Mouse (Mus musculus) ovary, adult 10 weeks (tissue): ENCODE data around the gene Noxred1. TPM values are rescaled to one million over a fixed set of nuclear protein-coding genes. Genes with fewer than 3 reads are reported as not detected.

ENCODE experiments used
- polyA plus RNA-seq: library from polyadenylated mRNA; stranded (reverse); fragments of 350-450 nt; fragmentation: Illumina TruSeq; extraction: RNeasy Lipid Tissue Mini Kit (QIAGEN cat#74804); gene quantifications from one replicate; pipeline ENCODE4 v1.2.3, GENCODE M21; 2014

The Noxred1 gene
- 0.57 TPM for polyA plus RNA-seq

DNA sequence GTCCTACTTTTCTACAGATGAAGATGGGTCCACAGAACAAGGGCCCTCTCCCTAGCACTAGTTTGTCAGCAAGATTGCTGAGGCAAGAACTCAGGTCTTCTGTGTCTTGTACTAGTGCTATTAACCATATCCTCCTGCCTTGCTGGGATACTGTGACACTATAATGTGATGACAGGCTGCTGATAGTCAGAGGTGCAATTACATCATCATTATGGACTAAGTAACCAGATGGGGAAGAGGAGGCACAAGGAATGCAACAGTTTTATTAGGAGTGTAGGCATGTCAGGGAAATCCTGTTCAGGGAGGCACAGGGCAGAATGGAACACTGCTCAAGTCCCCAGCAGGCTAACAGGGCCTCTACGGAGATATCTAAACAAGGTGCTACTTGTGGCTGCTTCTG is at the start of gene Noxred1:
Gene Noxred1, minus strand, starts transcription at position 101 of the 400 bp plus-strand sequence.

GRCm38 (mm10) chr12:87266108-87266826 is 27.7 kb upstream of the Noxred1 start, which contains the start of the genes Vipas39 and Ahsa1:
Gene Vipas39 (minus strand): TSS chr12:87266256.
Gene Ahsa1 (plus strand): TSS chr12:87266479.

DNA sequence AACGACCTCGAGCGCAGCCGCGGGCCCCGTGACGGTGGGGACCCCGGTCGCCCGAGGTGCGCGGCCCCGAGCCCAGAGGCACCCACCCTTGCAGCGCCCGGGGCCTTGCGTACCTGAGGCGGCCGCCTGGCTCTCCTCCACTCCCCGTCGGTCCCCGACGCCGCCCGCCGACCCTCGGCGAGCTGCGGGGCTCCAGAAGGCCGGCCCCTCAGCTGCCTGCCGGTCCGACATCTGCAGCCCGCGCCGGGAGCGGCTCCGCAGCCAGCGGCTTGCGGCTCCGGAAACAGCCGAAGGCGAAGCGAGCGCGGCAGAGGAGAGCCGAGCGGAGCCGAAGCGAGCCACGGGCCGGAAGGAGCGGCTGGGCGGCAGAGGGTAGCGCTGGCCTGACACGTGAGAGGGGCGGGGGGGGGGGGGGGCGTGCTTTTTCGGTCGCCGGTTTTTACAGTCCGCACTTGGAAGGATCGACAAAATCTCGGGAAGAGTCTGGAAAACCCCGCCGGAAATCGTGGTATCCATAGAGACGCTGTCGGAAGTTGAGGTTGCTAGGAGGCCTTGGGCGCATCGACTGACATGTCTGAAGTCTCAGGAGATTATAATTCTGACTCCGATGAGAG is 38.5 kb downstream of the Noxred1 start, which contains the start of gene Tmed8:
Gene Tmed8, minus strand, starts transcription at position 482 of the 614 bp plus-strand sequence.

DNA sequence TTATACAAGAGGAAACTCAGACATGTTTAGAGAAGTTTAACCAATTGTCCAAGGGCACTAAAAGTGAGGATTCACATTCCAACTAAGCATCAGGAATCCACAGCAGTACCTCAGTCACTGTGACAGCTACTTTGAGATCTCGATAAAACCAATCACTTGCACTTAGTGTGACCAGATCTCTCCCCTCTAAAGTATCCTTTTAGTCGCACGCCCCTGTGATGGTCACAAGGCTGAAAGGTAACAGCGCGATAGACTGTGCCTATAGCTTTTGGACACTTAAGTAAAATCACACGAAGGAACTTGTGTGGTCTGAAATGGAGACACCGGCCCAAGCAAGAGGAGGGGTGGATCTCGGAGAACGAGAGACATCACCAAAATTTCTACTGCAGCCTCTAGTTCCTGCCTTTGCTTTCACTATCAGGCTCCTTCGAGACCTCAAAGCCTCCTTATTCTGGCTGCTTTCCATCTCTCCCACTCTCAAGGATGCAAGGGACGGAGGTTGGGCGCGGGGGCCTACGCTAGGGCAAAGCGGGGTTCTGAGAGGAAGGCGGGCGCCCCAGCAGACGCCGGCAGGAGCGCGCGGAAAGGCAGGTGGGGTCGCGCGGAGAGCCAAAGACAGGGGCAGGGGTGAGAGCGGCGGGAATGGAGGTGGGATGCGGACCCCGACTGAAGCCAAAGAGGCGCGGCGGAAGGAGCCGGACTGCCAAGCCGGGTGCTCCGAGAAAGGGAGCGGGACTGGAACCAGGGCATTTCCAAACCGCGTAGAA is 39.1 kb downstream of the Noxred1 start, which contains the start of gene Samd15:
Gene Samd15, plus strand, starts transcription at position 518 of the 767 bp plus-strand sequence.

Other genes starting within 250 kb of the Noxred1 start
- gene Zdhhc22, start 248.3 kb downstream of the Noxred1 start, polyA plus RNA-seq: 0.26 TPM
- gene Tmem63c, start 217.4 kb downstream of the Noxred1 start, polyA plus RNA-seq: not detected
- gene Ngb, start 136.2 kb downstream of the Noxred1 start, polyA plus RNA-seq: not detected
- 43.6 TPM for gene Gstz1, start 91.6 kb downstream of the Noxred1 start, polyA plus RNA-seq
- gene Pomt2, start 90.8 kb downstream of the Noxred1 start, polyA plus RNA-seq: 14.3 TPM
- 1.3 TPM for gene Samd15, start 39.0 kb downstream of the Noxred1 start, polyA plus RNA-seq
- gene Tmed8, start 38.3 kb downstream of the Noxred1 start, polyA plus RNA-seq: 27.0 TPM
- gene Vipas39, start 27.5 kb upstream of the Noxred1 start, polyA plus RNA-seq: 19.7 TPM
- 185 TPM for gene Ahsa1, start 27.7 kb upstream of the Noxred1 start, polyA plus RNA-seq
- not detected for gene Ism2, start 61.0 kb upstream of the Noxred1 start, polyA plus RNA-seq
- 164 TPM for gene Sptlc2, start 149.6 kb upstream of the Noxred1 start, polyA plus RNA-seq
- gene Slirp, start 205.2 kb upstream of the Noxred1 start, polyA plus RNA-seq: 120 TPM
- 22.0 TPM for gene Alkbh1, start 205.3 kb upstream of the Noxred1 start, polyA plus RNA-seq
- 128 TPM for gene Snw1, start 233.5 kb upstream of the Noxred1 start, polyA plus RNA-seq